Mouse (Mus musculus): ENCODE results near the gene Snx5. TPM values are rescaled to one million over a fixed set of nuclear protein-coding genes. Genes with fewer than 3 reads are reported as not detected.

Gene Snx5
- total and polyA plus RNA-seq, 3 experiments: 136 to 835 (median 213) TPM

DNA sequence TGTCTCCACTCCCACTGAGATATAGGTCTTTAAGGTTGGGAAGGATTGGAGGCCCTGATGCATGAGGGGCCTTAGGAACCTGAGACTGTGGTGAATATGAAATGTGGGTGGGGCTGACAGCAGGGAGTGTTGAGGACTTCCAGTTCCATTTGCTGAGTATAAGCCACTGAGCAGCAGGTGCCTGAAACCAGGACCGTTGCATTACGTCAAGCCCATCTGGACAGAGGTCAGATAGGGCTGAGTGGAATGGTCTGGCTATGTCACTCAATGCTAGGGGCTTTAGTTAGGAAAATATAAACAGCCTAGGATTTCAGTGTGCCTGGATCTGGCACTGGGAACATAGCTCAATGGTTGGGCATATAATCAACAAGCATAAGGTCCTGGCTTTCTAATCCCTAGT lies 24.4 kb downstream of the Snx5 start:
- TF ChIP-seq ZMIZ1 (IDR thresholded peaks at IDR 0.05; ENCODE audit: low read depth, low read length) (peak; percentile 9; the same call in 1 of the 2 replicates), POLR2AphosphoS5 (IDR thresholded peaks at IDR 0.05; ENCODE audit: borderline replicate concordance, low read depth, low read length) (no peak), MAX (IDR thresholded peaks at IDR 0.05; ENCODE audit: low read length) (0 out of 2 replicates have a peak, but pooled peaks have one; percentile 24)
- Histone ChIP-seq H3K79me2 (ENCODE audit: control insufficient read depth, insufficient read depth, low read length, poor library complexity) (no peaks in the 10 kb centered on the region), H3K9me3 (replicated peaks; ENCODE audit: insufficient read depth, low read length) (no peaks in the 10 kb centered on the region), H3K36me3 (ENCODE audit: control insufficient read depth in 1 of 2, insufficient read depth in 2 of 2, low read length in 2 of 2) (peaks cover 0 to 10% of the 10 kb centered on the region in 2 experiments; a peak in 1 of 4 replicates), H3K4me1 (ENCODE audit: control insufficient read depth in 1 of 2, insufficient read depth in 2 of 2, low read length in 2 of 2) (no peaks in the 10 kb centered on the region), H3K9ac (ENCODE audit: control insufficient read depth, low read depth, low read length, poor library complexity, severe bottlenecking) (no peak overlapping the region), H3K4me3 (ENCODE audit: control insufficient read depth in 1 of 2, insufficient read depth in 1 of 2, low read depth in 2 of 2, low read length in 2 of 2) (no peak overlapping the region), H3K27me3 (ENCODE audit: control insufficient read depth in 1 of 2, insufficient read depth in 2 of 2, low read length in 2 of 2) (no peaks in the 10 kb centered on the region), H3K27ac (ENCODE audit: control insufficient read depth, low read depth, low read length) (no peak overlapping the region)
- no peak for DNase-seq (ENCODE audit: low read depth, low spot score)

DNA sequence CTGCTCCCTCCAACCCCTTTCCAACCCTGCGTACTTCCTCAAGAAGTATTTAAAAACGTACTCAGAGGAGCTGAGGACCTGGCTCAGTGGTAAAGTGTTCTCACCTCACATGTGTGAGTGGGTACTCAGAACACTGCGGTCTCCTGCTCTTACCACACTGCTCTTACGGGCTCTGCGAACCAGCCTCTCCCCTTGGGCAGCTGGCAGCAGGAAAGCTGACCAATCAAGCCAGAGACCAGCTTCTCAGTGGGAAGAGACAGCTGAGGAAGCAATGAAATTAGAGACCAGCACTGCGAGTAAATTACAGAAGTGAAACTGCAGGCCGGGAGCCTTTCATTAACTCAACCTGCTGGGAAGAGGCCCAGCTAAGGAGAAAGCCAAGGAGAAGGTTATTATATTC lies 25.2 kb downstream of the Snx5 start:
- no peak overlapping the region for H3K9ac ChIP-seq (ENCODE audit: control insufficient read depth, low read depth, low read length, poor library complexity, severe bottlenecking)
- no peaks in the 10 kb centered on the region for H3K4me1 ChIP-seq (ENCODE audit: control insufficient read depth in 1 of 2, insufficient read depth in 2 of 2, low read length in 2 of 2)
- H3K9me3 ChIP-seq (replicated peaks; ENCODE audit: insufficient read depth, low read length): no peaks in the 10 kb centered on the region
- DNase-seq (ENCODE audit: low read depth, low spot score): no peak
- H3K27ac ChIP-seq (ENCODE audit: control insufficient read depth, low read depth, low read length): no peak overlapping the region
- H3K36me3 ChIP-seq (ENCODE audit: control insufficient read depth in 1 of 2, insufficient read depth in 2 of 2, low read length in 2 of 2): peaks cover 0 to 4% of the 10 kb centered on the region in 2 experiments; a peak in 1 of 4 replicates
- H3K79me2 ChIP-seq (ENCODE audit: control insufficient read depth, insufficient read depth, low read length, poor library complexity): no peaks in the 10 kb centered on the region
- no peak overlapping the region for H3K4me3 ChIP-seq (ENCODE audit: control insufficient read depth in 1 of 2, insufficient read depth in 1 of 2, low read depth in 2 of 2, low read length in 2 of 2)
- TF ChIP-seq NELFE (IDR thresholded peaks at IDR 0.05; ENCODE audit: low read depth, low read length): 0 out of 2 replicates have a peak, but pooled peaks have one; percentile 28
- no peak for TF ChIP-seq RAD21 (IDR thresholded peaks at IDR 0.05; ENCODE audit: low read depth, low read length)
- TF ChIP-seq ETS1 (IDR thresholded peaks at IDR 0.05; ENCODE audit: low read depth, low read length): no peak
- peak; percentile 43; the same call in 1 of the 2 replicates for TF ChIP-seq ZMIZ1 (IDR thresholded peaks at IDR 0.05; ENCODE audit: low read depth, low read length)
- no peaks in the 10 kb centered on the region for H3K27me3 ChIP-seq (ENCODE audit: control insufficient read depth in 1 of 2, insufficient read depth in 2 of 2, low read length in 2 of 2)

DNA sequence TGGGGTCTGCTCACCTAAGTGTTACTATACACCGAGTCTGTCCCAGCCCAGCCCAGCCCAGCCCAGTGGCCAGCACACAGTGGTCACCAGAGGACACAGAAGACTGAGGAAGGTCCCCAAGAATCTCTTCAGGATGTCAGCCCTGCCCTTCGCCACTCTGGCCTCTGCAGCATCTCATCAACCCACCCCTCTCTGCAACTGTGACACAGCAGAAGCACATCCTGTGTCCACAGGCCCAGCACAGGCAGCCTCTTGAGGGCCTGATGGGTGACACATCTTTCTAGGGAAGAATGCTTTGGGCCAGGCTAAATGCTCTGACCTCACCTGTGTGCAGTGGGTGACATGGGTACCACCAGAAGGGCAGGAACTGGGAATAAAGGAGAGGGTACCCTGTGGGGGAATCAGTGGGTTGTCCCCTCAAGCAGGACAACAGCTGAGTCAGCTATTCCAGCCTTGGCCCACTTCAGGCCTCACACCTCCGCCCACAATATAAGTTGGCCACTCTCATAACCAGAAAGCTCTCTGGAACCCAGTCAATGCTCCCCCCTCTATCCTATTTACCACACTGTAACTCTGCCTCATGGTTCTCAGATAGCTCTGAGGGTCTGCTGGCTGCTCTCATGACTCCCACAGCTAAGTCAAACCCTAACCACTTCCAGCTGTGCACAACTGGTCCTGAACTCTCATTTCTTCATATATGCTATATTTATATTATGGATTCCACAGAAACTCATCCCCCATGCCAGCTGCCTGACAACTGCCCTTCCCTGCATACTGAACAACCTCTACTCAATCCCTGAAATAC lies 30.4 kb downstream of the Snx5 start:
- no peak overlapping the region for H3K27ac ChIP-seq (ENCODE audit: control insufficient read depth, low read depth, low read length)
- no peak for DNase-seq (ENCODE audit: low read depth, low spot score)

More for the DNA sequence above, 30.4 kb downstream of the Snx5 start:
- Histone ChIP-seq H3K4me3 (ENCODE audit: control insufficient read depth in 1 of 2, insufficient read depth in 1 of 2, low read depth in 2 of 2, low read length in 2 of 2) (no peak overlapping the region), H3K4me1 (ENCODE audit: control insufficient read depth in 1 of 2, insufficient read depth in 2 of 2, low read length in 2 of 2) (no peaks in the 10 kb centered on the region), H3K27me3 (ENCODE audit: control insufficient read depth in 1 of 2, insufficient read depth in 2 of 2, low read length in 2 of 2) (no peaks in the 10 kb centered on the region), H3K9me3 (replicated peaks; ENCODE audit: insufficient read depth, low read length) (no peaks in the 10 kb centered on the region), H3K79me2 (ENCODE audit: control insufficient read depth, insufficient read depth, low read length, poor library complexity) (no peaks in the 10 kb centered on the region), H3K9ac (ENCODE audit: control insufficient read depth, low read depth, low read length, poor library complexity, severe bottlenecking) (no peak overlapping the region), H3K36me3 (ENCODE audit: control insufficient read depth in 1 of 2, insufficient read depth in 2 of 2, low read length in 2 of 2) (no peaks in the 10 kb centered on the region)
- TF ChIP-seq UBTF (IDR thresholded peaks at IDR 0.05; ENCODE audit: borderline replicate concordance, insufficient read depth, low read depth, low read length) (no peak), TBP (IDR thresholded peaks at IDR 0.05; ENCODE audit: low read depth, low read length) (no peak), USF2 (IDR thresholded peaks at IDR 0.05; ENCODE audit: borderline replicate concordance in 1 of 2, insufficient read depth in 1 of 2, low read depth in 1 of 2, low read length in 2 of 2) (no peak), ELF1 (IDR thresholded peaks at IDR 0.05; ENCODE audit: low read depth, low read length) (no peak), ZC3H11A (IDR thresholded peaks at IDR 0.05; ENCODE audit: low read depth, low read length) (no peak)
